Mouse (Mus musculus) liver, adult 2 months (tissue): ENCODE measurements at regions not wholly inside any gene's neighbourhood (a gene's known extent, or its start where the extent isn't known, plus 50 kb on each side); places are given as distances from the start of the nearest gene placed in this dataset.

Experiments used
- DNase-seq: peaks from one replicate; pipeline ENCODE4 v3.0.0-alpha.2; 2011; ENCODE audit warnings: low read depth, low spot score; ENCODE audit errors: extremely low read depth
- H3K27ac ChIP-seq: fragments of 200-500 bp; replicated peaks from 2 replicates; pipeline ENCODE4 v1.5.1; 2012; ENCODE audit warnings: low read depth, mild to moderate bottlenecking, control low read depth, inconsistent platforms, low read length; ENCODE audit not compliant: insufficient read depth
- H3K27me3 ChIP-seq: fragments of 200-500 bp; 2 replicates; pipeline ENCODE4 v1.6.1; 2012; ENCODE audit warnings: mild to moderate bottlenecking, moderate library complexity, low read length, inconsistent platforms; ENCODE audit not compliant: control insufficient read depth, insufficient read depth
- H3K36me3 ChIP-seq: fragments of 200-500 bp; 2 replicates; pipeline ENCODE4 v1.6.1; 2012; ENCODE audit warnings: low read length, inconsistent platforms; ENCODE audit not compliant: control insufficient read depth, insufficient read depth
- H3K4me1 ChIP-seq: fragments of 200-500 bp; 2 replicates; pipeline ENCODE4 v1.6.1; 2011; ENCODE audit warnings: low read length; ENCODE audit not compliant: control insufficient read depth, insufficient read depth
- H3K4me3 ChIP-seq: fragments of 200-500 bp; 2 replicates; pipeline ENCODE4 v1.5.1; 2011; ENCODE audit warnings: low read depth, mild to moderate bottlenecking, control low read depth, low read length, moderate library complexity; ENCODE audit not compliant: insufficient read depth
- H3K79me2 ChIP-seq: fragments of 200-500 bp; 2 replicates; pipeline ENCODE4 v1.6.1; 2012; ENCODE audit warnings: inconsistent platforms, mild to moderate bottlenecking, low read length, moderate library complexity; ENCODE audit not compliant: control insufficient read depth, insufficient read depth
- H3K9ac ChIP-seq: fragments of 200-500 bp; 2 replicates; pipeline ENCODE4 v1.6.1; 2012; ENCODE audit warnings: low read depth, mild to moderate bottlenecking, control low read depth, inconsistent platforms, low read length
- CTCF ChIP-seq: fragments of 200-500 bp; IDR thresholded peaks from 2 replicates; pipeline ENCODE4 v1.5.1; 2011; ENCODE audit warnings: low read depth, low read length, control low read depth
- POLR2A ChIP-seq: fragments of 200-500 bp; IDR thresholded peaks from 2 replicates; pipeline ENCODE4 v1.6.1; 2011; ENCODE audit warnings: low read length, control low read depth; ENCODE audit not compliant: insufficient read depth; ENCODE audit errors: extremely low read depth
- WGBS: fragments of 180-500 bp; shearing (Covaris S2); methylation state at CpG from one replicate; pipeline ENCODE4 v1.1.7; 2018; 5-methylcytosine and 5-hydroxymethylcytosine counted together

- WGBS, result 97% methylated on average over 4 of the region's 4 CpGs
- H3K27me3 ChIP-seq, result no peaks in the 10 kb centered on the region
- no peaks in the 10 kb centered on the region for H3K36me3 ChIP-seq
- H3K4me1 ChIP-seq, result no peaks in the 10 kb centered on the region
- H3K27ac ChIP-seq, result no peak overlapping the region
- no peak overlapping the region for H3K9ac ChIP-seq
- no peaks in the 10 kb centered on the region for H3K79me2 ChIP-seq
- DNase-seq, result no peak
- TF ChIP-seq CTCF (no peak), POLR2A (no peak)
- no peak overlapping the region for H3K4me3 ChIP-seq
Observed at GRCm38 (mm10) chr8:9072724-9073123, 382.4 kb upstream of the Arglu1 start.

- no peak overlapping the region for H3K27ac ChIP-seq
- WGBS, result 66% methylated on average over 11 of the region's 11 CpGs
- H3K79me2 ChIP-seq, result no peaks in the 10 kb centered on the region
- no peak overlapping the region for H3K9ac ChIP-seq
- no peak for DNase-seq
- no peak overlapping the region for H3K4me3 ChIP-seq
- no peaks in the 10 kb centered on the region for H3K4me1 ChIP-seq
- no peaks in the 10 kb centered on the region for H3K27me3 ChIP-seq
- no peaks in the 10 kb centered on the region for H3K36me3 ChIP-seq
- TF ChIP-seq POLR2A, result no peak
- TF ChIP-seq CTCF, result no peak
Observed at GRCm38 (mm10) chr8:9072286-9072685, 382.0 kb upstream of the Arglu1 start.

GRCm38 (mm10) chr8:9070953-9071352 lies 380.6 kb upstream of the Arglu1 start:
- no peaks in the 10 kb centered on the region for H3K4me1 ChIP-seq
- no peaks in the 10 kb centered on the region for H3K27me3 ChIP-seq
- 75% methylated on average over 6 of the region's 6 CpGs for WGBS
- H3K4me3 ChIP-seq, result no peak overlapping the region
- no peak for DNase-seq
- H3K9ac ChIP-seq, result no peak overlapping the region
- no peak overlapping the region for H3K27ac ChIP-seq
- no peaks in the 10 kb centered on the region for H3K36me3 ChIP-seq
- H3K79me2 ChIP-seq, result no peaks in the 10 kb centered on the region
- TF ChIP-seq CTCF, result no peak
- no peak for TF ChIP-seq POLR2A

- Histone ChIP-seq H3K4me1 (no peaks in the 10 kb centered on the region), H3K4me3 (no peak overlapping the region), H3K27me3 (no peaks in the 10 kb centered on the region), H3K9ac (no peak overlapping the region), H3K36me3 (no peaks in the 10 kb centered on the region), H3K27ac (no peak overlapping the region), H3K79me2 (no peaks in the 10 kb centered on the region)
- no peak for TF ChIP-seq CTCF
- DNase-seq, result no peak
- 19% methylated on average over 7 of the region's 7 CpGs for WGBS
Observed at GRCm38 (mm10) chr8:9069845-9070244, 379.5 kb upstream of the Arglu1 start.

GRCm38 (mm10) chr8:9067731-9068130 lies 377.4 kb upstream of the Arglu1 start:
- H3K4me1 ChIP-seq, result no peaks in the 10 kb centered on the region
- TF ChIP-seq CTCF (no peak), POLR2A (no peak)
- no peak overlapping the region for H3K9ac ChIP-seq
- peak; percentile 2 for DNase-seq
- H3K27me3 ChIP-seq, result no peaks in the 10 kb centered on the region
- H3K27ac ChIP-seq, result no peak overlapping the region
- H3K79me2 ChIP-seq, result no peaks in the 10 kb centered on the region
- H3K4me3 ChIP-seq, result no peak overlapping the region
- H3K36me3 ChIP-seq, result no peaks in the 10 kb centered on the region
- WGBS, result 17% methylated on average over 1 of the region's 1 CpGs

GRCm38 (mm10) chr8:9060166-9060565 lies 369.8 kb upstream of the Arglu1 start:
- Histone ChIP-seq H3K79me2 (no peaks in the 10 kb centered on the region), H3K4me3 (no peak overlapping the region), H3K4me1 (no peaks in the 10 kb centered on the region), H3K27me3 (no peaks in the 10 kb centered on the region), H3K27ac (no peak overlapping the region), H3K36me3 (no peaks in the 10 kb centered on the region), H3K9ac (no peak overlapping the region)
- DNase-seq, result no peak
- WGBS, result 87% methylated on average over 6 of the region's 6 CpGs
- no peak for TF ChIP-seq POLR2A
- TF ChIP-seq CTCF, result no peak
